Mouse (Mus musculus) liver, postnatal 0 days (tissue): Measurements from ENCODE around the gene Hes7. TPM values are rescaled to one million over a fixed set of nuclear protein-coding genes. Genes with fewer than 3 reads are reported as not detected.

ENCODE experiments used
- ATAC-seq: fragments of 200-750 bp; cut with Nextera tagmentation; 2 replicates; pipeline ENCODE4 v1.8.0; 2017; ENCODE audit warnings: mild to moderate bottlenecking, moderate library complexity
- DNase-seq: peaks from one replicate; pipeline ENCODE4 v3.0.0-alpha.2; 2016
- H3K27ac ChIP-seq: fragments of 300-500 bp; sonication (generic); 2 replicates; pipeline ENCODE4 v1.5.1; 2014; ENCODE audit warnings: antibody characterized with exemption, moderate library complexity, mild to moderate bottlenecking, low read depth
- H3K27me3 ChIP-seq: fragments of 300-500 bp; sonication (generic); 2 replicates; pipeline ENCODE4 v1.6.1; 2014; ENCODE audit warnings: low read length, control low read depth, mixed read lengths; ENCODE audit not compliant: insufficient read depth
- H3K36me3 ChIP-seq: fragments of 300-500 bp; sonication (generic); replicated peaks from 2 replicates; pipeline ENCODE4 v1.6.1; 2014; ENCODE audit warnings: mild to moderate bottlenecking, control low read depth, low read length, moderate library complexity, mixed read lengths; ENCODE audit not compliant: insufficient read depth
- H3K4me1 ChIP-seq: fragments of 300-500 bp; sonication (generic); 2 replicates; pipeline ENCODE4 v1.6.1; 2014; ENCODE audit warnings: antibody characterized with exemption, mild to moderate bottlenecking, control low read depth; ENCODE audit not compliant: insufficient read depth
- H3K4me2 ChIP-seq: fragments of 300-500 bp; sonication (generic); 2 replicates; pipeline ENCODE4 v1.6.1; 2014; ENCODE audit warnings: low read depth, mild to moderate bottlenecking, low read length, moderate library complexity, mixed read lengths
- H3K4me3 ChIP-seq: fragments of 300-500 bp; sonication (generic); 2 replicates; pipeline ENCODE4 v1.5.1; 2014; ENCODE audit warnings: low read depth, low read length
- H3K9ac ChIP-seq: fragments of 300-500 bp; sonication (generic); replicated peaks from 2 replicates; pipeline ENCODE4 v1.6.1; 2014; ENCODE audit warnings: mild to moderate bottlenecking, moderate library complexity
- H3K9me3 ChIP-seq: fragments of 300-500 bp; sonication (generic); 2 replicates; pipeline ENCODE4 v1.6.1; 2016; ENCODE audit warnings: mild to moderate bottlenecking, control low read depth, low read length, mixed read lengths
- CTCF ChIP-seq: sonication (generic); IDR thresholded peaks from 2 replicates; pipeline ENCODE4 v1.5.1; 2016; ENCODE audit warnings: antibody characterized with exemption, low read depth
- EP300 ChIP-seq: IDR thresholded peaks from 2 replicates; pipeline ENCODE4 v1.6.1; 2016; ENCODE audit warnings: antibody characterized with exemption, low read depth, mild to moderate bottlenecking
- WGBS: fragments of 180-500 bp; shearing (Covaris S2); extraction: QIAGEN DNeasy Blood & Tissue Kit; methylation state at CpG from one replicate; pipeline ENCODE4 v1.1.7; 2014; ENCODE audit not compliant: insufficient replicate concordance; 5-methylcytosine and 5-hydroxymethylcytosine counted together
- polyA plus RNA-seq: library from polyadenylated mRNA; unstranded; fragments of >200 nt; fragmentation: Nextera tagmentation; extraction: Ambion mirVana; gene quantifications from 2 replicates; pipeline ENCODE4 v1.2.1, GENCODE M21; 2015

Hes7 gene
- polyA plus RNA-seq, 1 experiment from 2014 or later: 0.15 TPM

DNA sequence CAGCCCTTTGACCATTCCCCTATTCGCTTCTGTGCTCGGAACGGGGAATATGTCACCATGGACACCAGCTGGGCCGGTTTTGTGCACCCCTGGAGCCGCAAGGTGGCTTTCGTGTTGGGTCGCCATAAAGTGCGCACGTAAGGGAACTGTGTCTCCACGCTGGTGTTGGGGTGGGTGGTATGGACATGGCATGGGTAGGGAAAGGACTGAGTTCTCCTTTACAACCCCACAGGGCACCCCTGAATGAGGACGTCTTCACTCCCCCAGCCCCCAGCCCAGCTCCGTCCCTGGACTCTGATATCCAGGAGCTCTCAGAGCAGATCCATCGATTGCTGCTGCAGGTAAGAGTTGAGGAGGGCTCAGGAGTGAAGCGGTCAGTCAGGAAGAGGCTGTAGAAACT, 17.1 kb upstream of the Hes7 start:
- Histone ChIP-seq H3K27ac (no peak overlapping the region), H3K4me2 (no peak overlapping the region), H3K4me1 (peaks cover 23% of the 10 kb centered on the region), H3K9ac (no peak overlapping the region), H3K36me3 (peaks cover 80% of the 10 kb centered on the region), H3K4me3 (no peak overlapping the region), H3K9me3 (no peaks in the 10 kb centered on the region), H3K27me3 (no peaks in the 10 kb centered on the region)
- TF ChIP-seq EP300: no peak
- no peak for TF ChIP-seq CTCF
- WGBS: 94% methylated on average over 14 of the region's 14 CpGs
- DNase-seq (peak; percentile 12), ATAC-seq (no peak)

DNA sequence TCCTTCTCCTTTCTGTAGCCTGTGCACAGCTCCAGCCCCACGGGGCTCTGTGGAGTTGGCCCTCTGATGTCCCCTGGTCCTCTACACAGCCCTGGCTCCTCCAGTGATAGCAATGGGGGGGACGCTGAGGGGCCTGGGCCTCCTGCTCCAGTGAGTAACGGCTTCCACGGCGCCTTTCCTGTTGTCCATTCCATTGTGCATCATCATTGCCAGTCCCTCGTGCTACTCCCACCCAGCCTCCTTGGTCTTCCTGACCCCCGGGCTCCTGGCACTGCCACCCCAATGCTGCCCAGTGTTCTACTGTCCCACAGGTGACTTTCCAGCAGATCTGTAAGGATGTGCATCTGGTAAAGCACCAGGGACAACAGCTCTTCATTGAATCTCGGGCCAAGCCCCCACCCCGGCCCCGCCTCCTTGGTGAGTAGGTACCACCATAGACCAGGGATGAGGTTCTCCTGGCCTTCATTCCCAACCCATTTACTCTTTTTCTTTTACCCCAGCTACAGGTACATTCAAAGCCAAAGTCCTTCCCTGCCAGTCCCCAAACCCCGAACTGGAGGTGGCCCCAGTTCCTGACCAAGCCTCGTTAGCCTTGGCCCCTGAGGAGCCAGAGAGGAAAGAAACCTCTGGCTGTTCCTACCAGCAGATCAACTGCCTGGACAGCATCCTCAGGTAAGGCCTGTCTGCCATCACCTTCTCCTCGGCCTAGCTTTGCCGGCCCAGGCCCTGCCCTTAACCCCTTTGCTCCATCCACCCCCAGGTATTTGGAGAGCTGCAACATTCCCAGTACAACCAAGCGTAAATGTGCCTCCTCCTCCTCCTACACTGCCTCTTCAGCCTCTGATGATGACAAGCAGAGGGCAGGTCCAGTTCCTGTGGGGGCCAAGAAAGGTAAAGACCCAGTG, 16.4 kb upstream of the Hes7 start:
- Histone ChIP-seq H3K27ac (no peak overlapping the region), H3K27me3 (no peaks in the 10 kb centered on the region), H3K36me3 (peaks cover 86% of the 10 kb centered on the region), H3K9ac (no peak overlapping the region), H3K4me2 (no peak overlapping the region), H3K4me3 (no peak overlapping the region), H3K4me1 (peaks cover 18% of the 10 kb centered on the region), H3K9me3 (no peaks in the 10 kb centered on the region)
- 90% methylated on average over 15 of the region's 15 CpGs for WGBS
- DNase-seq: peak; percentile 13
- TF ChIP-seq EP300 (no peak), CTCF (no peak)
- no peak for ATAC-seq

DNA sequence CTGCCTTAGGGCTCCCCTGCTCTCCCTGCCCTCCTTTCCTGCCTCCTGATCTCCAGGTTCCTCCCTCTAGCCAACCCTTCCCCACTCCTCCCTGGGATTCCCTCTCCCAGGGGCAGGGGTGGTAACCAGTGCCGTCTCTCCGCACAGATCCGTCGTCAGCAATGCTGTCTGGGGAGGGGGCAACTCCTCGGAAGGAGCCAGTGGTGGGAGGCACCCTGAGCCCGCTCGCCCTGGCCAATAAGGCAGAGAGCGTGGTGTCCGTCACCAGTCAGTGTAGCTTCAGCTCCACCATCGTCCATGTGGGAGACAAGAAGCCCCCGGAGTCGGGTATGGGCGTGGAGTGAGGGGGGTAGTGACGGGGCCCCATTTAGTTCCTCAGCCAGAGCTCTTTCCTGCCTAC, 15.7 kb upstream of the Hes7 start:
- Histone ChIP-seq H3K9me3 (no peaks in the 10 kb centered on the region), H3K27me3 (no peaks in the 10 kb centered on the region), H3K4me2 (no peak overlapping the region), H3K4me3 (no peak overlapping the region), H3K4me1 (peaks cover 15% of the 10 kb centered on the region), H3K9ac (no peak overlapping the region), H3K27ac (no peak overlapping the region), H3K36me3 (peaks cover 94% of the 10 kb centered on the region)
- 96% methylated on average over 14 of the region's 14 CpGs for WGBS
- TF ChIP-seq EP300 (no peak), CTCF (no peak)
- DNase-seq: peak; percentile 10
- ATAC-seq: no peak

DNA sequence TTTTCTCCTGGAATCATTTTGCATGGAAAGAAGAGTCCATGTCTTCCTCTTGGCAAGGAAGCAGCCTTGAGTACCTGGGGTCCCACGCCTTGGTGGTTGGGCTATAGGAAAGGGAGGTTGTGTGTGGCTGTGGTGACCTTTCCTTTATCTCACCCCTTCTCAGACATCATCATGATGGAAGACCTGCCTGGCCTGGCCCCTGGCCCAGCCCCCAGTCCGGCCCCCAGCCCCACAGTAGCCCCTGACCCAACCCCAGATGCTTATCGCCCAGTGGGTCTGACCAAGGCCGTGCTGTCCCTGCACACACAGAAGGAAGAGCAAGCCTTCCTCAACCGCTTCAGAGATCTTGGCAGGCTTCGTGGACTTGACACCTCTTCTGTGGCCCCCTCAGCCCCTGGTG, 15.0 kb upstream of the Hes7 start:
- Histone ChIP-seq H3K4me3 (no peak overlapping the region), H3K27me3 (no peaks in the 10 kb centered on the region), H3K4me1 (peaks cover 7% of the 10 kb centered on the region), H3K9ac (no peak overlapping the region), H3K4me2 (no peak overlapping the region), H3K27ac (no peak overlapping the region), H3K36me3 (peaks cover 95% of the 10 kb centered on the region), H3K9me3 (no peaks in the 10 kb centered on the region)
- peak; percentile 11 for DNase-seq
- WGBS: 81% methylated on average over 6 of the region's 6 CpGs
- no peak for ATAC-seq
- TF ChIP-seq CTCF: no peak
- no peak for TF ChIP-seq EP300

DNA sequence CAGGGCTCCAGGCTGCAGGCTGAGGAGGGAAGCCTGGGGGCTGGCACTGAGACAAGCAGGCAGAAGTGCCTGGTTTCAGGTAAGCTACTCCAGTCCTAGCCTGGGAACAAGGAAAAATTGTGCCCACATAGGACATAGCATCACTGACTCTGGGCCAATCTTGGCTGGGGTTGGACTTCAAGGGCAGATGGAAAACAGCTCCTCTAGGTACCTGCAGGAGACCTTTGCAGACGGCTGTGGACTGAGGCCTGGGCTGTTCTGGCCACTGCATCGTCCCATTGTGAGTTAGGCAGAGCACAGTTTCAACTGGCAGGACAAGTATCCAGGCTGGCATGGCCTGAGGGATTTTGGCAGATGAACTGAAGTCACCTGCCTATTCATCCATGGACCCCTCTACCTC, 14.4 kb upstream of the Hes7 start:
- no peak for TF ChIP-seq EP300
- TF ChIP-seq CTCF: no peak
- Histone ChIP-seq H3K4me3 (no peak overlapping the region), H3K4me1 (0 out of 2 replicates have a peak, but pooled peaks cover 3% of the 10 kb centered on the region), H3K27ac (no peak overlapping the region), H3K4me2 (no peak overlapping the region), H3K36me3 (peaks cover 89% of the 10 kb centered on the region), H3K27me3 (no peaks in the 10 kb centered on the region), H3K9ac (no peak overlapping the region), H3K9me3 (no peaks in the 10 kb centered on the region)
- no peak for ATAC-seq
- WGBS: 75% methylated on average over 2 of the region's 2 CpGs
- DNase-seq: peak; percentile 13

DNA sequence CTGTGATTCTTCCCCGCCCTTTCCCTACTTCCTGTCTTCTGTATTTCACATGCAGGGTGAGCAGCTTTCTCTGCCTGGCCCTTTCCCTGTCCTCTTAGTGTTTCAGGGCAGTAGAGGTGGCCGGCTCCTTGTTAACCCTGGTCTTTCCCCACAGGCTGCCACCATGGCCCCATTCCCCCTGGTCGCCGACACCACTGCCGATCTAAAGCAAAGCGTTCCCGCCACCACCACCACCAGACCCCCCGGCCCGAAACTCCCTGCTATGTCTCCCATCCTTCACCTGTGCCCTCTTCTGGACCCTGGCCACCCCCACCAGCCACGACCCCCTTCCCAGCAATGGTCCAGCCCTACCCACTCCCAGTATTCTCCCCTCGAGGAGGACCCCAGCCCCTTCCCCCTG, 13.9 kb upstream of the Hes7 start:
- Histone ChIP-seq H3K4me2 (no peak overlapping the region), H3K9ac (no peak overlapping the region), H3K36me3 (peaks cover 84% of the 10 kb centered on the region), H3K27me3 (no peaks in the 10 kb centered on the region), H3K4me1 (peaks cover 6% of the 10 kb centered on the region; the same call in 1 of the 2 replicates), H3K27ac (no peak overlapping the region), H3K9me3 (no peaks in the 10 kb centered on the region), H3K4me3 (no peak overlapping the region)
- WGBS: 87% methylated on average over 11 of the region's 11 CpGs
- no peak for ATAC-seq
- TF ChIP-seq CTCF (no peak), EP300 (no peak)
- peak; percentile 15 for DNase-seq
